Mouse (Mus musculus) NIH3T3 (cell line): ENCODE measurements around the gene E4f1.
A peak's percentile ranks its signal among the peaks of the same experiment; 100 is the strongest.

ENCODE experiments used
- DNase-seq: peaks from one replicate; pipeline ENCODE4 v3.0.0-alpha.2; 2012; ENCODE audit warnings: low read depth

E4f1 gene

DNA sequence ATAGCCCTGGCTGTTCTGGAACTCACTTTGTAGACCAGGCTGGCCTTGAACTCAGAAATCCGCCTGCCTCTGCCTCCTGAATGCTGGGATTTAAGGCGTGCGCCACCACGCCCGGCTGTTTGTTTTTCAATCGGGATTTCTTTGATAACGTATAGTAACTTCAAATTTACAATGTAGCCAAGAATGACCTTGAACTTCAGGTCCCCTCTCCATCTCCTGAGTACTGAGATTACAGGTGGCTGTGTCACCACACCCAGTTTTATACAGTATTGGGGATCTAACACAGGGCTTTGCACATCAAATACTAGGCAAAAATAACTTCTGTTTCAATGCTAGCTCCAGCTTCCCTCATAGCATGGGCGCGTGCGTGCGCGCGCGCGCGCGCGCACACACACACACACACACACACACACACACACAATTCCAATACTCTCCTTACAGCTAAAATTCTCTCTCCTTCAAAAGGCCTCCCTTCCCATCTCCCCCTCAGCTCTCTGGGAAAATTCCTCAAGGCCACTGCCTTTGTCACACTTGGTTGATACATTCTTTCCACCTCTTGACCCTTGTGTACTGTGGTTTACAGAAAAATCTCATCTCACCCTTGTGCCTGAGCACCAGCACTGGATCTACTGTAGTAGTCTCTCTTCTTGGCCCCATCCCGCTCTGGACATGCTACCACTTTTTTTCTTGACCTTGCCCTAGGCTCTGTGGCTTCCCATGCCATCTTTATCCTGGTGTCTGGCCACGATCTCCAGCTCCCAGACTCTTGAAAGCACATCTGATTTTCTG is 11.1 kb upstream of the E4f1 start:
- DNase-seq = no peak

- DNase-seq = peak; percentile 75
These were observed 10.2 kb upstream of the E4f1 start for GRCm38 (mm10) chr17:24480201-24480826.

- no peak for DNase-seq
These were observed 9.3 kb upstream of the E4f1 start for GRCm38 (mm10) chr17:24479431-24479830.

GRCm38 (mm10) chr17:24478663-24479380 is 8.7 kb upstream of the E4f1 start, which contains the start of gene Mlst8:
TSS of gene Mlst8 (minus strand) at chr17:24479078.
- peak; percentile 98 for DNase-seq

- DNase-seq = peak; percentile 43
These were observed 8.0 kb upstream of the E4f1 start for GRCm38 (mm10) chr17:24477985-24478600.

- DNase-seq = no peak
These were observed 7.2 kb upstream of the E4f1 start for GRCm38 (mm10) chr17:24477053-24477984.

- DNase-seq = no peak
These were observed 6.1 kb upstream of the E4f1 start for GRCm38 (mm10) chr17:24476022-24476776.

DNA sequence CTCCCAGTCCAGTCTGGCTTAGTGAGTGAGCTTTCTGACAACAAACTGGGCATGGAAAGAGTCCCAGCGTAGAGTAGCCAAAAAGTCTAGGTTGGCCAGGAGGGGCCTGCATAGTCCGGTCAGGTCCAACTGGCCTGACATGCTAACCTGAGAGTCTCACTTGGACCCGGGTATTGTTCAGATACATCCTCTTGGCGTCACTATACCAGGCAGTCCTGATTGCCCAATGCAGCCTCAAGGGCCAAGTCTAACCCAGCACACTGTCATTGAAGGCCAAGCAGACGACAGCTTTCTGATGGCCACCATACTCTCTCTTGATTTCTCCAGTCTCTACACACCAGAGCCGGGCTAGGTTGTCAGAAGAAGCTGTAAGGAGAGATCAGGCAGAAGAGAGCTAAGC is 5.5 kb upstream of the E4f1 start:
- DNase-seq = no peak

DNA sequence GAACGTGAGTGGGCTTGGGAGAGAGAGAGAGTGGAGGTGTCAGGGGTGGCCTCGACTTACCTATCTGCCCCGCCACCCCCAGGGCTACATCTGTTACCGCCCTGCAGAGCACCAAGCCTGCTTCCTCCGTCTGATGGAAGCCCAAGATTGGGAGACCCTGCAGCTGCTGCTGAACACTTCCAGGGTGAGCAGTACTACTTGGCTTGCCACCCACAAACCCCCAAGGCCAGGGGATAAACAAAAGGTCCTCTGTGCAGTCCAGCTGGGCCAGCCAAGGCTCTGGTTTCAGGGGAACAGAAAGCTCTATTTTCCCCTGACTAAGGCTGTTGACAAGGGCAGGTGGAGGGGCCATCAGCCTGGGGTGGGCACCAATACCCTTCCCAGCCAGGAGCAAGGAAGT is 4.4 kb upstream of the E4f1 start:
- no peak for DNase-seq

GRCm38 (mm10) chr17:24473612-24474275 is 3.6 kb upstream of the E4f1 start, which contains the start of gene Bricd5:
TSS of gene Bricd5 (plus strand) at chr17:24473884.
- DNase-seq = no peak

DNA sequence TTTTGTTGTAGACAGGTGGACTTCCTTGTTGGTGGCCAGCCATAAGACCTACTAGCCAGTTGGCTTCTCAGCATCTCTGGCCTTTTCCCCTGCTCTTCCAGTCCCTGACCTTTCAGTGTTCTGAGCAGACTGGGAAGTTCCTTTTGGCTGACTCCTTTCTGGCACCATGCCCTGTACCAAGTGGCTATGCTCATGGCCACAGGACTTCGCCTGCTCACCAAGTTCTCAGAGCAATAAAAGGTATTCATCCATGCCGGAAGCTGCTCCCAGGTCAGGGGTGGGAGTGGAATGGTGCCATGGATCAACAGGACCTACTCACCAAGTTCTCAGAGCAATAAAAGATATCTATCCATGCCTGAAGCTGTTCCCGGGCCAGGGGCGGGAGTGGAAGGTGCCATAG is 2.4 kb upstream of the E4f1 start:
- DNase-seq = peak; percentile 46

DNA sequence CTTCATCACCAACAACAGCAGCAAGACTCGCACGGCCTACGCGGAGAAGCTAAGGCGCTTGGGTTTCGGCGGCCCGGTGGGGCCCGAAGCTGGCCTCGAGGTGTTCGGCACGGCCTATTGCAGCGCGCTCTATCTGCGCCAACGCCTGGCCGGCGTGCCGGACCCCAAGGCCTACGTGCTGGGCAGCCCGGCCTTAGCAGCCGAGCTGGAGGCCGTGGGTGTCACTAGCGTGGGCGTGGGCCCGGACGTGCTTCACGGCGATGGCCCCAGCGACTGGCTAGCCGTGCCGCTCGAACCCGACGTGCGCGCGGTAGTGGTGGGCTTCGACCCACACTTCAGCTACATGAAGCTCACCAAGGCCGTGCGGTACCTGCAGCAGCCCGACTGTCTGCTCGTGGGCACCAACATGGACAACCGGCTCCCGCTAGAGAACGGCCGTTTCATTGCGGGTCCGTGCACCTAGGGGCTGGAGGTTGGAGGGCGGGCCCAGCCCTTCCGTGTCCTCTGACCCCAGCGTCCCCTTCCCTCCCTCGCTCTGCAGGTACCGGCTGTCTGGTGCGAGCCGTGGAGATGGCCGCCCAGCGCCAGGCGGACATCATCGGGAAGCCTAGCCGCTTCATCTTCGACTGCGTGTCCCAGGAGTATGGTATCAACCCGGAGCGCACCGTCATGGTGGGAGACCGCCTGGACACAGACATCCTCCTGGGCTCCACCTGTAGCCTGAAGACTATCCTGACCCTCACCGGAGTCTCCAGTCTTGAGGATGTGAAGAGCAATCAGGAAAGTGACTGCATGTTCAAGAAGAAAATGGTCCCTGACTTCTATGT is 801 bp upstream of the E4f1 start:
- peak; percentile 53 for DNase-seq

- DNase-seq = no peak
These were observed 690 bp downstream of the E4f1 start for GRCm38 (mm10) chr17:24469336-24469909.

DNA sequence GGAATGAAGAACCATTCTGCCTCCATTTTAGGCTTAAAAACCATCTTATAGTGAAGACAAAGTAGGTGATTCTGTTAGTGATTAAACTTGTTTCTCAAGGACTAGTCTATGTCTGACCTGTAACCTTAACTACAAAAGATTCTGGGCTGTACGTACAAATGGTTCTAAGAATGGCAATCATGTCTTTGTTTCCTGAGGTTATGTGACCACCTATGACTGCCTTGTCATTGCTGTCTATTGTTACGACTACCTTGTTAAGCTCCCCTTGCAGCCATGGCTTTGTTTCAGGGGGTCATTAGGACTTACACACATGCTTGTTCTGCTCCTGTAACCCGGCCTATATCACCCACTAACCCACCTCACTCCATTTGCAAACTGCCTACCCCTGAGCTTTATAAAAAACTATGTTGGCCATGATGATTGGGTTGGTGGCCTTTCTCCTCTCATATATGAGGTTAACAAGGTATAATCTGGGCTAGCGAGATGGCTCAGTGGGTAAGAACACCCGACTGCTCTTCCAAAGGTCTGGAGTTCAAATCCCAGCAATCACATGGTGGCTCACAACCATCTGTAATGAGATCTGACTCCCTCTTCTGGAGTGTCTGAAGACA is 1.4 kb downstream of the E4f1 start:
- no peak for DNase-seq

GRCm38 (mm10) chr17:24463374-24464133 is 6.6 kb downstream of the E4f1 start:
- no peak for DNase-seq

DNA sequence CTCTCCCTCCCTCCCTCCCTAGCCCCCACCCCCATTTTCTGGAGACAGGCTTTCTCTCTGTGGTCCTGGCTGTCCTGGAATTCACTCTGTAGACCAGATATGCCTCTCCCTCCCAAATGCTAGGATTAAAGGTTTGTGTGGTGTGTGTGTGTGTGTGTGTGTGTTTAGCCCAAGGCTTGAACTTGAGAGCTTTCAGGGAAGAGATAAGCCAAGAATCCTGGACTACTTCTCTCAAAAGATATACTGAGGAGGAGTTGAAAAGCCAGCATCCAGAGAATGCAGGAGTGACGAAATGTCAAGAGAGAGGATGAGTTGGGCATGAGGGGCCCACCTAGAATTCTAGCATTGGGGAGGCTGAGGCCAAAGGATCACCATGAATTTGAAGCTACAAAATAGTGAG is 7.2 kb downstream of the E4f1 start:
- DNase-seq = no peak

DNA sequence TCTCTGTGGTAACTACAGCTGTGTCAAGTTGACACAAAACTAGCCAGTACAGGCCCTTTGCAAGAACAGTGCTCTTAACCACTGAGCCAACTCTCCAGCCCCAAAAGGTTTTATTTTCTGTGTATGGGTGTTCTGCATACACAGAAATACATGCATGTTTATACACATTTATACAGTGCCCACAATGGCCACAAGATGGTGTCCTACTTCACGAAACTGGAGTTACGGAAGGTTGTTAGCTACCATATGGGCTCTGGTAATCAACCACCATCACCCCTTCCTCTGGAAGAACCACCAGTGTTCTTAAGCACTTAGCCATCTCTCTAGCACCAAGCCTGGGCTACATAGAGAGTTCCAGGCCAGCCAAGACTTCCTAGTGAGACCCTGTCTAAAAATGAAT is 8.5 kb downstream of the E4f1 start:
- peak; percentile 82 for DNase-seq
